Comparison of ENCODE assay signal across 13 mouse cellular contexts in genomic region chr7:90049831-90050237, GRCm38 (mm10).
A peak's percentile ranks its signal among the peaks of the same experiment; 100 is the strongest.
DNase-seq lines count a peak whose midpoint lies in the region; ATAC-seq and TF ChIP-seq lines count a peak whose summit lies in the region.
"Had no signal": no experiment of that assay in that cellular context is flagged by ENCODE, and none has a peak within 500 bp of the region (broad histone marks: within the 10 kb centered on the region; RNA-seq: fewer than 3 reads in every experiment).

No protein-coding gene starts in this region.

- no peak overlapping the region for H3K27ac ChIP-seq in midbrain, embryonic 11.5 days (ENCODE audit: low read depth, low read length)
- H3K27ac ChIP-seq in midbrain, embryonic 15.5 days = no peak overlapping the region
- H3K27ac ChIP-seq in gastrocnemius, adult 2 months = peak overlapping the region; percentile 91
- H3K27ac ChIP-seq: heart, embryonic 13.5 days; hindbrain, embryonic 15.5 days; layer of hippocampus, adult 2 months; macrophage had no signal

- H3K9ac ChIP-seq in midbrain, embryonic 11.5 days (ENCODE audit: low read length) = no peak overlapping the region
- no peak overlapping the region for H3K9ac ChIP-seq in midbrain, embryonic 15.5 days
- H3K9ac ChIP-seq: heart, embryonic 13.5 days; hindbrain, embryonic 15.5 days had no signal

- DNase-seq in midbrain, embryonic 11.5 days (ENCODE audit: low spot score, missing footprints) = peak; percentile 72
- peak; percentile 80 for DNase-seq in gastrocnemius, adult 2 months
- peak; percentile 45 for DNase-seq in kidney, postnatal 14 days
- no peak for DNase-seq in right cerebral cortex, postnatal 10 days (ENCODE audit: low spot score in 2 of 2)
- DNase-seq in lung, adult 2 months = no peak
- DNase-seq: cerebellum, adult 9-11 months had no signal

- no peaks in the 10 kb centered on the region for H3K9me3 ChIP-seq in midbrain, embryonic 11.5 days (ENCODE audit: control insufficient read depth, low read length)
- no peaks in the 10 kb centered on the region for H3K9me3 ChIP-seq in midbrain, embryonic 15.5 days
- H3K9me3 ChIP-seq: heart, embryonic 13.5 days; hindbrain, embryonic 15.5 days had no signal

- no peaks in the 10 kb centered on the region; the same call in 1 of the 2 replicates for H3K4me1 ChIP-seq in midbrain, embryonic 11.5 days (ENCODE audit: control insufficient read depth, insufficient read depth, low read length)
- H3K4me1 ChIP-seq in midbrain, embryonic 15.5 days = no peaks in the 10 kb centered on the region; the same call in 1 of the 2 replicates
- H3K4me1 ChIP-seq in lung, adult 2 months (ENCODE audit: control insufficient read depth, insufficient read depth, low read length) = no peaks in the 10 kb centered on the region

- H3K79me2 ChIP-seq in myocyte (ENCODE audit: control insufficient read depth, insufficient read depth) = no peaks in the 10 kb centered on the region

- WGBS in midbrain, embryonic 11.5 days = 85% methylated on average over 8 of the region's 8 CpGs
- WGBS in midbrain, embryonic 15.5 days = 81% methylated on average over 8 of the region's 8 CpGs
- 71% methylated on average over 8 of the region's 8 CpGs for WGBS in lung, adult 2 months

- H3ac ChIP-seq in myocyte (ENCODE audit: control insufficient read depth, insufficient read length) = no peak overlapping the region

- no peak for TF ChIP-seq POLR2A in myocyte (IDR thresholded peaks at IDR 0.05; ENCODE audit: insufficient read length, low read depth)
- TF ChIP-seq POLR2A in lung, adult 2 months (IDR thresholded peaks at IDR 0.05; ENCODE audit: borderline replicate concordance, extremely low read depth, low read depth, low read length) = no peak

- no peak overlapping the region for H3K4me2 ChIP-seq in midbrain, embryonic 11.5 days
- no peak overlapping the region for H3K4me2 ChIP-seq in midbrain, embryonic 15.5 days
- H3K4me2 ChIP-seq in myocyte (ENCODE audit: low read depth) = peak overlapping the region; percentile 51
- H3K4me2 ChIP-seq: heart, embryonic 13.5 days; hindbrain, embryonic 15.5 days had no signal

- ATAC-seq in midbrain, embryonic 11.5 days (ENCODE audit: low FRiP score) = no peak
- no peak for ATAC-seq in midbrain, embryonic 15.5 days (replicated peaks)
- ATAC-seq in megakaryocyte-erythroid progenitor cell, adult 5-6 weeks (replicated peaks; ENCODE audit: low FRiP score, low TSS enrichment, poor library complexity, severe bottlenecking) = no peak

- no peak for TF ChIP-seq CTCF in gastrocnemius, adult 2 months (IDR thresholded peaks at IDR 0.05)
- TF ChIP-seq CTCF in lung, adult 2 months (IDR thresholded peaks at IDR 0.05; ENCODE audit: insufficient read depth, low read length) = no peak

- no peaks in the 10 kb centered on the region for H3K36me3 ChIP-seq in midbrain, embryonic 11.5 days (ENCODE audit: control insufficient read depth, insufficient read depth, low read length)
- no peaks in the 10 kb centered on the region for H3K36me3 ChIP-seq in midbrain, embryonic 15.5 days (replicated peaks)
- no peaks in the 10 kb centered on the region for H3K36me3 ChIP-seq in myocyte (ENCODE audit: control insufficient read depth, insufficient read depth)
- H3K36me3 ChIP-seq: heart, embryonic 13.5 days; hindbrain, embryonic 15.5 days had no signal

- no peaks in the 10 kb centered on the region for H3K27me3 ChIP-seq in midbrain, embryonic 11.5 days (ENCODE audit: control insufficient read depth, insufficient read depth, low read length)
- H3K27me3 ChIP-seq in midbrain, embryonic 15.5 days (replicated peaks) = no peaks in the 10 kb centered on the region
- H3K27me3 ChIP-seq in myocyte (ENCODE audit: control insufficient read depth, insufficient read depth, insufficient read length) = no peaks in the 10 kb centered on the region
- H3K27me3 ChIP-seq: heart, embryonic 13.5 days; hindbrain, embryonic 15.5 days had no signal

- intact Hi-C loops in gastrocnemius, adult 2 months (cut with DNase I) = no loop called here

- no peak overlapping the region for H3K4me3 ChIP-seq in midbrain, embryonic 11.5 days (ENCODE audit: low read depth, low read length)
- no peak overlapping the region for H3K4me3 ChIP-seq in midbrain, embryonic 15.5 days
- peak overlapping the region; percentile 38 for H3K4me3 ChIP-seq in gastrocnemius, adult 2 months
- no peak overlapping the region for H3K4me3 ChIP-seq in myocyte
- no peak overlapping the region for H3K4me3 ChIP-seq in lung, adult 2 months (replicated peaks; ENCODE audit: extremely low read depth, low read depth, low read length)
- H3K4me3 ChIP-seq: heart, embryonic 13.5 days; hindbrain, embryonic 15.5 days; layer of hippocampus, adult 2 months had no signal

TF ChIP-seq in myocyte, 11 proteins besides CTCF, POLR2A, EP300 and RAD21:
- no peak for TF ChIP-seq CEBPB (IDR thresholded peaks at IDR 0.05; ENCODE audit: insufficient read depth, poor library complexity, severe bottlenecking)
- TF ChIP-seq MAX (IDR thresholded peaks at IDR 0.05; ENCODE audit: low read depth) = no peak
- TF ChIP-seq POLR2AphosphoS2 (IDR thresholded peaks at IDR 0.05; ENCODE audit: insufficient read length, low read depth) = no peak
- TF ChIP-seq REST (IDR thresholded peaks at IDR 0.05; ENCODE audit: insufficient read depth, insufficient read length) = no peak
- TF ChIP-seq TCF3 (IDR thresholded peaks at IDR 0.05; ENCODE audit: insufficient read length, low read depth) = peak; percentile 78
- no peak for TF ChIP-seq USF1 (IDR thresholded peaks at IDR 0.05; ENCODE audit: low read depth)
- no peak for TF ChIP-seq E2F4 (IDR thresholded peaks at IDR 0.05; ENCODE audit: insufficient read depth)
- TF ChIP-seq MYOD1 (IDR thresholded peaks at IDR 0.05; ENCODE audit: control insufficient read depth in 1 of 3, insufficient read length in 2 of 3, low read depth in 2 of 3) = peak; percentile 78 to 94 (median 94)
- peak; percentile 94 to 99 (median 98) for TF ChIP-seq MYOG (IDR thresholded peaks at IDR 0.05; ENCODE audit: control insufficient read depth in 1 of 3, insufficient read depth in 1 of 3, insufficient read length in 2 of 3, low read depth in 2 of 3)
- TF ChIP-seq TCF12 (IDR thresholded peaks at IDR 0.05; ENCODE audit: insufficient read depth, poor library complexity, severe bottlenecking) = peak; percentile 87
- TF ChIP-seq SRF (IDR thresholded peaks at IDR 0.05; ENCODE audit: control insufficient read depth, insufficient read length, low read depth) = no peak

Comparison
In these comparisons a context has a peak if more than half of its experiments do, and no peak if none do; other contexts are left out.
1. DNase-seq: peak in midbrain, embryonic 11.5 days (single experiment), gastrocnemius, adult 2 months (single experiment) and kidney, postnatal 14 days (single experiment); none in right cerebral cortex, postnatal 10 days (0 of 2) and lung, adult 2 months (single experiment).